Mouse (Mus musculus): ENCODE results near the gene Tdp2.

GRCm38 (mm10) chr13:24882411-24882810 is 50.9 kb downstream of the Tdp2 start:
- TF ChIP-seq POLR2A (IDR thresholded peaks at IDR 0.05; ENCODE audit: low read depth, low read length) (no peak), CTCF (IDR thresholded peaks at IDR 0.05; ENCODE audit: borderline replicate concordance, insufficient read depth, low read length) (no peak)

Data from embryonic fibroblast, embryonic 13.5 days (primary cell).